Mouse (Mus musculus) midbrain, postnatal 0 days (tissue): ENCODE data around the gene Fcer1g. TPM values are rescaled to one million over a fixed set of nuclear protein-coding genes. Genes with fewer than 3 reads are reported as not detected.

ENCODE experiments used
- ATAC-seq: fragments of 200-750 bp; cut with Nextera tagmentation; 2 replicates; pipeline ENCODE4 v1.8.0; 2017; ENCODE audit warnings: moderate number of reproducible peaks, mild to moderate bottlenecking, moderate TSS enrichment, moderate library complexity; ENCODE audit not compliant: low FRiP score
- DNase-seq: peaks from one replicate; pipeline ENCODE4 v3.0.0-alpha.2; 2015; ENCODE audit warnings: low spot score
- H3K27ac ChIP-seq: fragments of 300-500 bp; sonication (generic); 2 replicates; pipeline ENCODE4 v1.5.1; 2014; ENCODE audit warnings: low read depth, mild to moderate bottlenecking, low read length, mixed read lengths
- H3K27me3 ChIP-seq: fragments of 300-500 bp; sonication (generic); 2 replicates; pipeline ENCODE4 v1.6.1; 2014; ENCODE audit warnings: low read length, control low read depth, mixed read lengths; ENCODE audit not compliant: insufficient read depth
- H3K36me3 ChIP-seq: fragments of 300-500 bp; sonication (generic); 2 replicates; pipeline ENCODE4 v1.6.1; 2014; ENCODE audit warnings: low read length, control low read depth, mixed read lengths; ENCODE audit not compliant: insufficient read depth
- H3K4me1 ChIP-seq: fragments of 300-500 bp; sonication (generic); 2 replicates; pipeline ENCODE4 v1.6.1; 2014; ENCODE audit warnings: mild to moderate bottlenecking, control low read depth, antibody characterized with exemption, low read length, mixed read lengths; ENCODE audit not compliant: insufficient read depth
- H3K4me2 ChIP-seq: fragments of 300-500 bp; sonication (generic); 2 replicates; pipeline ENCODE4 v1.6.1; 2014; ENCODE audit warnings: low read depth, mild to moderate bottlenecking, low read length, mixed read lengths; ENCODE audit not compliant: poor library complexity, severe bottlenecking
- H3K4me3 ChIP-seq: fragments of 300-500 bp; sonication (generic); 2 replicates; pipeline ENCODE4 v1.5.1; 2014; ENCODE audit warnings: low read depth, mild to moderate bottlenecking, low read length, moderate library complexity
- H3K9ac ChIP-seq: fragments of 300-500 bp; sonication (generic); replicated peaks from 2 replicates; pipeline ENCODE4 v1.6.1; 2014; ENCODE audit warnings: mild to moderate bottlenecking, low read length, moderate library complexity, mixed read lengths; ENCODE audit not compliant: poor library complexity, severe bottlenecking
- H3K9me3 ChIP-seq: fragments of 300-500 bp; sonication (generic); 2 replicates; pipeline ENCODE4 v1.6.1; 2016; ENCODE audit warnings: low read length, control low read depth
- CTCF ChIP-seq: IDR thresholded peaks from 2 replicates; pipeline ENCODE4 v1.5.1; 2016; ENCODE audit warnings: antibody characterized with exemption, mild to moderate bottlenecking
- WGBS: fragments of 180-500 bp; shearing (Covaris S2); extraction: QIAGEN DNeasy Blood & Tissue Kit; methylation state at CpG from one replicate; pipeline ENCODE4 v1.1.7; 2014; 5-methylcytosine and 5-hydroxymethylcytosine counted together
- polyA plus RNA-seq: library from polyadenylated mRNA; unstranded; fragments of >200 nt; fragmentation: Nextera tagmentation; extraction: Ambion mirVana; gene quantifications from 2 replicates; pipeline ENCODE4 v1.2.1, GENCODE M21; 2015
- total RNA-seq: library from RNA; depleted of rRNA; stranded (reverse); fragments of >200 nt; gene quantifications from 2 replicates; pipeline ENCODE4 v1.2.3, GENCODE M21; 2014

Fcer1g gene
- total and polyA plus RNA-seq, 2 experiments from 2014 or later = 21.3 to 31.1 TPM

GRCm38 (mm10) chr1:171276110-171276748 is 42.1 kb upstream of the Fcer1g start:
- Histone ChIP-seq H3K4me1 (peaks cover 8% of the 10 kb centered on the region), H3K27ac (no peak overlapping the region), H3K9ac (no peak overlapping the region), H3K4me2 (no peak overlapping the region), H3K36me3 (peaks cover 48% of the 10 kb centered on the region), H3K27me3 (no peaks in the 10 kb centered on the region), H3K9me3 (no peaks in the 10 kb centered on the region), H3K4me3 (no peak overlapping the region)
- no peak for TF ChIP-seq CTCF
- no peak for DNase-seq
- 89% methylated on average over 14 of the region's 14 CpGs for WGBS
- no peak for ATAC-seq

DNA sequence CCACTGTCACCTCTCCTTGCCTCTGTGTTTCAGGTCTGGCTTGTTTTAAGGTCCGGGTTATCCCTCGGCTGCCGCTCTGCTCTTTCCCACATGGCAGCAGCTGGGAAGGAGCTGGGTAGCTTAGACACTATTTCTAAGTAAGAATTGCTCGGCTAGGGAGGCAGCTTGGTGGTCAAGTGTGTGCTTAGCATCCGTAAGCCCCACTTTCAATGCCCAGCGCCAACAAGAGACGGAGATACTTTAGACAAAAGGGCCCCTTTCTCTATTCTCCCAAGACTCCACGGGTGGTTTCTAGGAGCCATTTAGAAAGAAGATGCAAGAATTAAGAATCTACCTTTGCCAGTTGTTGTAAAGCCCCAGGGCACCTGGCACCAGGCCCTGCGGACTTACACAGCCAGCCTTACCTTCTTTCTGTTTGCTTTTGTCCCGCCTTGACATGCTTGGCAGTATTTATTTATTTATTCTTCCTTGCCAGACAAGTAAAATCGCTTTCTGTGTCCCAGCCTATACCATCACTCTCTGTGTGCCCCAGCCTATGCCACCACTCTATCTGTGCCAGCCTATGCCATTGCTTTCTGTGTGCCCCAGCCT is 41.1 kb upstream of the Fcer1g start:
- no peak for ATAC-seq
- TF ChIP-seq CTCF = no peak
- no peak overlapping the region for H3K4me2 ChIP-seq
- peaks cover 48% of the 10 kb centered on the region for H3K36me3 ChIP-seq
- peaks cover 12% of the 10 kb centered on the region for H3K4me1 ChIP-seq
- H3K9ac ChIP-seq = no peak overlapping the region
- no peak for DNase-seq
- WGBS = 76% methylated on average over 11 of the region's 11 CpGs
- no peak overlapping the region for H3K4me3 ChIP-seq
- H3K27me3 ChIP-seq = no peaks in the 10 kb centered on the region
- H3K27ac ChIP-seq = no peak overlapping the region
- no peaks in the 10 kb centered on the region for H3K9me3 ChIP-seq

DNA sequence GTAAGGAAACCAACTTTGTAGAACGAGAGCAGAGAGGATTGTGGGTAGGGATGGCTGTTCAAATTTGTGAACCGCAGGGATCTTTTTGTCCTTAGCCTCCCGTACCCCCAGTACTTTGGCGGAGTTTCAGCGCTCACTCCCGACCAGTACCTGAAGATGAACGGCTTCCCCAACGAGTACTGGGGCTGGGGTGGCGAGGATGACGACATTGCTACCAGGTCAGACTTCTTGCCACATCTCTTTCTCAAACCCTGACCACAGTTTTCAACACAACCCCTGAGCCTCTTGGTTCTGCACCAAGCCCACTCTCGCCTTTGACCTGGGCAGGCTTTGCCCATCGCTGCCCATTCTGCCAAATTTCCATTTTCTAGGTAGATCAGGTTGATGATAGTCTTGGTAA is 40.0 kb upstream of the Fcer1g start:
- WGBS = 93% methylated on average over 12 of the region's 12 CpGs
- Histone ChIP-seq H3K4me1 (peaks cover 9% of the 10 kb centered on the region; the same call in 1 of the 2 replicates), H3K4me2 (no peak overlapping the region), H3K4me3 (no peak overlapping the region), H3K27me3 (no peaks in the 10 kb centered on the region), H3K27ac (no peak overlapping the region), H3K9me3 (no peaks in the 10 kb centered on the region), H3K36me3 (peaks cover 48% of the 10 kb centered on the region), H3K9ac (no peak overlapping the region)
- no peak for DNase-seq
- no peak for ATAC-seq
- TF ChIP-seq CTCF = no peak

DNA sequence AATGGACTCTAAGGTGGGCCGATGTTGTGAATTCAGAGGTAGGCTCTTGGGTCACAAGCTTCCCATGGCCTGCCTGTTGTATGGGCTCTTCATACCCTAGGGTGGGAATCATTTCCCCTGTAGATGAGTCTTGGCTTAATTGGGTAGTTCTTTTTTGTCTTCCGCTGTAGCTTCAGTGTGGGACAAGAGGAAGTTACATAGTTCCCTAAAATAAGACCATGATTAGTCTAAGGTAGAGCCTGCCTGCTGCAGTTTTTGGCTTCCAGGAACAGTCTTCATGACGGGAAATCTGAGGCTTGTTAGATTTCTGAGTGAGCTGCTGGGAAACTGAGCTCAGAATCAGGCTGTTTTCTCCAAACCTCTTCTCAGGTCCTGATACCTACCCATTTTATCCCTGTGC is 37.9 kb upstream of the Fcer1g start:
- Histone ChIP-seq H3K4me2 (peak overlapping the region; percentile 89; the same call in 1 of the 2 replicates), H3K27me3 (no peaks in the 10 kb centered on the region), H3K4me3 (no peak overlapping the region), H3K9ac (no peak overlapping the region), H3K4me1 (peaks cover 9% of the 10 kb centered on the region; the same call in 1 of the 2 replicates), H3K27ac (no peak overlapping the region), H3K9me3 (no peaks in the 10 kb centered on the region), H3K36me3 (peaks cover 34% of the 10 kb centered on the region)
- WGBS = 92% methylated on average over 3 of the region's 3 CpGs
- TF ChIP-seq CTCF = no peak
- no peak for ATAC-seq
- no peak for DNase-seq

GRCm38 (mm10) chr1:171271622-171272021 is 37.5 kb upstream of the Fcer1g start:
- Histone ChIP-seq H3K27ac (no peak overlapping the region), H3K27me3 (no peaks in the 10 kb centered on the region), H3K4me2 (peak overlapping the region; percentile 89), H3K9me3 (no peaks in the 10 kb centered on the region), H3K4me1 (peaks cover 9% of the 10 kb centered on the region; the same call in 1 of the 2 replicates), H3K9ac (0 out of 2 replicates have a peak overlapping the region, but pooled peaks have one; percentile 13), H3K4me3 (no peak overlapping the region), H3K36me3 (peaks cover 29% of the 10 kb centered on the region)
- WGBS = 66% methylated on average over 10 of the region's 10 CpGs
- TF ChIP-seq CTCF = no peak
- ATAC-seq (no peak), DNase-seq (no peak)

DNA sequence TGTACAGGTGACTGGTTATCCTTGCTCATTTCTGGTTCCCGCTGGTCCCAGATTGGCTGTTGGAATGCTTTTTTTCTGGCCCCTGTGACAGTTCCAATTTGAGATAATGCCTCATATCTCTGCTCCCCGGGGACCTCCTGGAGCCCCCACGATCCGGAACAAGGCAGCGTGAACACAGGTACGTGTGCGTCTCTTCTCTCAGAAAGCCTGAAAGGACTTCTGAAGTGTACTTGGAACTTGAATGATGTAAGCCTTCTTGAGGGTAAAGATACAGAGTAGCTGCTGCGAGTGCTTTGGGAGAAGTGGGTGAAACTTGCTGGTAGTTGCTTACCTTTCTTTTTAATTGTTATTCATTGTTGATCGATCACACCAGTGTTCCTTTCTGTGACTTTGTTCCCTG is 37.0 kb upstream of the Fcer1g start:
- Histone ChIP-seq H3K27me3 (no peaks in the 10 kb centered on the region), H3K27ac (no peak overlapping the region), H3K4me2 (peak overlapping the region; percentile 89), H3K36me3 (peaks cover 25% of the 10 kb centered on the region), H3K4me1 (peaks cover 9% of the 10 kb centered on the region; the same call in 1 of the 2 replicates), H3K9ac (peak overlapping the region; percentile 82; the same call in 1 of the 2 replicates), H3K9me3 (no peaks in the 10 kb centered on the region), H3K4me3 (peak overlapping the region; percentile 87)
- TF ChIP-seq CTCF = no peak
- 50% methylated on average over 9 of the region's 9 CpGs for WGBS
- DNase-seq = no peak
- ATAC-seq = no peak
